ENCODE assay signal across 8 mouse cellular contexts in the genomic region with DNA sequence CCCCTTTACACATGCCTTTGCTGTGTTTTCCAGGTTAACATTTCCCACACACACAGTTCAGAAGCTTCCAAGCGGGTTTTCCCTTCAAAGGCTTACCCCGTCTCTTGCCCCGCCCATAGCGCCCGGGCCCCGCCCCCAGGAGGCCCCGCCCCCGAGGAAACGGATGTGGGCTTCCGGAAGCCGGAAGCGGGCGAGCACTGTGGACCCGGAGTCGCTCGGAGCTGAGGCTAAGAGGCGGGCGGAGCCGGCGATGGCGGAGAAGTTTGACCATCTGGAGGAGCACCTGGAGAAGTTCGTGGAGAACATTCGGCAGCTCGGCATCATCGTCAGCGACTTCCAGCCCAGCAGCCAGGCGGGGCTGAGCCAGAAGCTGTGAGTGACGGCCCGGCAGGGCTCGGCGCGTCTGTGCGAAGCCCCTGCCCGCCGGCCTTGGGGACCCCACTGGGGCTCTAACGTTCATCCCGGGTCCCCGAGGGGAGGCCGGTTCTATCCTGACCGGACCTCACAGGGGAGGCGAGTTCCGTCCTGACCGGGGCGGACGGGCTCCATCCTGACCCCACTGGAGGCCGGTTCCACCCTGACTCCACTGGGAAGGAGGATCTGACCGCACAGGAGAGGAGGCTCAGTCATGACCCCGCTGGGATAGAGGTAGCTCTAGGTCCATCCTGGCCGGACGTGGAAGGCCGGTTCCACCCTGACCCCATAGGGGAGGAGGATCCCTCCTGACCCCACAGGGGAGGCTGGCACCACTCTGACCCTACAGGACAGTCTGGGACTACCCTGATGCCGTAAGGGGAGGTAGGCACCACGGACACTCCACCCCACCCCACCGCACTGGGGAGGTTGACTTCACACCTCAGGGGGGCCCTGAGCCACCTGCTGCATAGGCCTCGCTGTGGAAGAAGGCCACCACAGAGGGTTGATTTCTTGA. TPM values are rescaled to one million over a fixed set of nuclear protein-coding genes. Genes with fewer than 3 reads are reported as not detected.
DNase-seq lines count a peak whose midpoint lies in the region; ATAC-seq and TF ChIP-seq lines count a peak whose summit lies in the region.

No protein-coding gene starts in this region.

- peak; percentile 96 for ATAC-seq in Patski
- ATAC-seq in hindbrain, embryonic 11.5 days (ENCODE audit: low FRiP score): peak; percentile 97

- H3K4me1 ChIP-seq in hindbrain, embryonic 11.5 days (replicated peaks; ENCODE audit: control insufficient read depth, insufficient read depth, low read length): peaks cover 5% of the 10 kb centered on the region; the same call in 1 of the 2 replicates

- H3K27me3 ChIP-seq in Patski: peaks cover 6% of the 10 kb centered on the region
- H3K27me3 ChIP-seq in hindbrain, embryonic 11.5 days (ENCODE audit: control insufficient read depth, insufficient read depth, low read length): no peaks in the 10 kb centered on the region

- in situ Hi-C loops in Patski (cut with MboI; ENCODE audit: low pct_unique_long_range_greater_than_20kb): no loop called here

- DNase-seq in Patski (ENCODE audit: low read depth, low spot score): peak; percentile 31
- DNase-seq in cerebellum, postnatal 10 days: peak; percentile 98
- peak; percentile 63 to 80 for DNase-seq in frontal cortex, postnatal 10 days (ENCODE audit: low spot score in 2 of 2)
- peak; percentile 94 for DNase-seq in hindbrain, embryonic 11.5 days (ENCODE audit: low spot score)
- peak; percentile 76 to 86 for DNase-seq in layer of hippocampus, postnatal 10 days (ENCODE audit: low spot score in 2 of 2)
- DNase-seq in lung, postnatal 10 days: peak; percentile 91
- DNase-seq in ovary, postnatal 36 days (ENCODE audit: low spot score): peak; percentile 88
- peak; percentile 85 for DNase-seq in thymus, postnatal 25 days

- H3K27ac ChIP-seq in hindbrain, embryonic 11.5 days (ENCODE audit: low read depth, low read length): no peak overlapping the region

- H3K9me3 ChIP-seq in hindbrain, embryonic 11.5 days (ENCODE audit: control insufficient read depth, low read length): no peaks in the 10 kb centered on the region

- peak overlapping the region; percentile 88 for H3K9ac ChIP-seq in hindbrain, embryonic 11.5 days (ENCODE audit: low read depth, low read length)

- H3K4me3 ChIP-seq in hindbrain, embryonic 11.5 days (ENCODE audit: low read depth, low read length): peak overlapping the region; percentile 85

- CTCF ChIA-PET in Patski (lab: Charles Lee): no interaction called here

- no peaks in the 10 kb centered on the region for H3K36me3 ChIP-seq in hindbrain, embryonic 11.5 days (ENCODE audit: control insufficient read depth, insufficient read depth, low read length)

- POLR2A ChIA-PET in Patski (lab: Charles Lee): no interaction called here

- no peak for TF ChIP-seq CTCF in Patski (IDR thresholded peaks at IDR 0.05)

- peak overlapping the region; percentile 84 for H3K4me2 ChIP-seq in hindbrain, embryonic 11.5 days (replicated peaks; ENCODE audit: low read depth, low read length)

- WGBS in hindbrain, embryonic 11.5 days: 1% methylated on average over 55 of the region's 55 CpGs

RNA-seq across cellular contexts. Expression of a gene that starts 7.8 kb away (rescaled TPM):
- 70.3 TPM for polyA plus RNA-seq in Patski (2021)
- 227 and 230 TPM in 2 replicates for polyA plus RNA-seq in hindbrain, embryonic 11.5 days (2014; fragmentation: Nextera tagmentation; extraction: Ambion mirVana)
- 10 to 100 TPM; 80.7 to 87.1 TPM for total RNA-seq in layer of hippocampus, postnatal 10 days (2021)

Comparison
In these comparisons a context has a peak if more than half of its experiments do, and no peak if none do; other contexts are left out.
1. DNase-seq: peak in every context shown above with its lines; median percentile 98 in cerebellum, postnatal 10 days; 94 in hindbrain, embryonic 11.5 days; 91 in lung, postnatal 10 days; 88 in ovary, postnatal 36 days; 85 in thymus, postnatal 25 days; 81 in layer of hippocampus, postnatal 10 days; 72 in frontal cortex, postnatal 10 days; 31 in Patski.